Mouse (Mus musculus) midbrain, postnatal 0 days (tissue): ENCODE data around the gene Fbxl21. TPM values are rescaled to one million over a fixed set of nuclear protein-coding genes. Genes with fewer than 3 reads are reported as not detected.

Source experiments
- ATAC-seq: fragments of 200-750 bp; cut with Nextera tagmentation; 2 replicates; pipeline ENCODE4 v1.8.0; 2017; ENCODE audit warnings: moderate number of reproducible peaks, mild to moderate bottlenecking, moderate TSS enrichment, moderate library complexity; ENCODE audit not compliant: low FRiP score
- DNase-seq: peaks from one replicate; pipeline ENCODE4 v3.0.0-alpha.2; 2015; ENCODE audit warnings: low spot score
- H3K27ac ChIP-seq: fragments of 300-500 bp; sonication (generic); 2 replicates; pipeline ENCODE4 v1.5.1; 2014; ENCODE audit warnings: low read depth, mild to moderate bottlenecking, low read length, mixed read lengths
- H3K27me3 ChIP-seq: fragments of 300-500 bp; sonication (generic); 2 replicates; pipeline ENCODE4 v1.6.1; 2014; ENCODE audit warnings: low read length, control low read depth, mixed read lengths; ENCODE audit not compliant: insufficient read depth
- H3K36me3 ChIP-seq: fragments of 300-500 bp; sonication (generic); 2 replicates; pipeline ENCODE4 v1.6.1; 2014; ENCODE audit warnings: low read length, control low read depth, mixed read lengths; ENCODE audit not compliant: insufficient read depth
- H3K4me1 ChIP-seq: fragments of 300-500 bp; sonication (generic); 2 replicates; pipeline ENCODE4 v1.6.1; 2014; ENCODE audit warnings: mild to moderate bottlenecking, control low read depth, antibody characterized with exemption, low read length, mixed read lengths; ENCODE audit not compliant: insufficient read depth
- H3K4me2 ChIP-seq: fragments of 300-500 bp; sonication (generic); 2 replicates; pipeline ENCODE4 v1.6.1; 2014; ENCODE audit warnings: low read depth, mild to moderate bottlenecking, low read length, mixed read lengths; ENCODE audit not compliant: poor library complexity, severe bottlenecking
- H3K4me3 ChIP-seq: fragments of 300-500 bp; sonication (generic); 2 replicates; pipeline ENCODE4 v1.5.1; 2014; ENCODE audit warnings: low read depth, mild to moderate bottlenecking, low read length, moderate library complexity
- H3K9ac ChIP-seq: fragments of 300-500 bp; sonication (generic); replicated peaks from 2 replicates; pipeline ENCODE4 v1.6.1; 2014; ENCODE audit warnings: mild to moderate bottlenecking, low read length, moderate library complexity, mixed read lengths; ENCODE audit not compliant: poor library complexity, severe bottlenecking
- H3K9me3 ChIP-seq: fragments of 300-500 bp; sonication (generic); 2 replicates; pipeline ENCODE4 v1.6.1; 2016; ENCODE audit warnings: low read length, control low read depth
- CTCF ChIP-seq: IDR thresholded peaks from 2 replicates; pipeline ENCODE4 v1.5.1; 2016; ENCODE audit warnings: antibody characterized with exemption, mild to moderate bottlenecking
- WGBS: fragments of 180-500 bp; shearing (Covaris S2); extraction: QIAGEN DNeasy Blood & Tissue Kit; methylation state at CpG from one replicate; pipeline ENCODE4 v1.1.7; 2014; 5-methylcytosine and 5-hydroxymethylcytosine counted together
- polyA plus RNA-seq: library from polyadenylated mRNA; unstranded; fragments of >200 nt; fragmentation: Nextera tagmentation; extraction: Ambion mirVana; gene quantifications from 2 replicates; pipeline ENCODE4 v1.2.1, GENCODE M21; 2015
- total RNA-seq: library from RNA; depleted of rRNA; stranded (reverse); fragments of >200 nt; gene quantifications from 2 replicates; pipeline ENCODE4 v1.2.3, GENCODE M21; 2014

The Fbxl21 gene
- total and polyA plus RNA-seq, 2 experiments from 2014 or later: 4.3 to 7.2 TPM

DNA sequence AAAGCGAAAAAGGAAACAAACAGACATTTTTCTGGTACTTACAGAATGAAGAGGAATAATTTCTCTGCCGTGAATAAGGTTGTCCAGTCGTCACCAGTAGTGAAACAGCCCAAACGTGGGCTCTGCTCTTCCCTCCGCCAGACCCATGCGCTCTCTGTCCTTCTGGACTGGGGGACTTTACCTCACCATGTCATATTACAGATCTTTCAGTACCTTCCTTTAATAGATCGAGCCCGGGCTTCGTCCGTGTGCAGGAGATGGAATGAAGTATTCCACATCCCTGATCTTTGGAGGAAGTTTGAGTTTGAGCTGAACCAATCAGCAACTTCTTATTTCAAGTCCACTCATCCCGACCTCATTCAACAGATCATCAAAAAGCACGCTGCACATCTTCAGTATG is 4.6 kb downstream of the Fbxl21 start:
- H3K4me2 ChIP-seq: no peak overlapping the region
- WGBS: 85% methylated on average over 12 of the region's 12 CpGs
- H3K36me3 ChIP-seq: no peaks in the 10 kb centered on the region
- no peaks in the 10 kb centered on the region for H3K4me1 ChIP-seq
- ATAC-seq (no peak), DNase-seq (no peak)
- TF ChIP-seq CTCF: no peak
- H3K27ac ChIP-seq: no peak overlapping the region
- no peak overlapping the region for H3K9ac ChIP-seq
- no peaks in the 10 kb centered on the region for H3K9me3 ChIP-seq
- H3K27me3 ChIP-seq: no peaks in the 10 kb centered on the region
- H3K4me3 ChIP-seq: no peak overlapping the region

DNA sequence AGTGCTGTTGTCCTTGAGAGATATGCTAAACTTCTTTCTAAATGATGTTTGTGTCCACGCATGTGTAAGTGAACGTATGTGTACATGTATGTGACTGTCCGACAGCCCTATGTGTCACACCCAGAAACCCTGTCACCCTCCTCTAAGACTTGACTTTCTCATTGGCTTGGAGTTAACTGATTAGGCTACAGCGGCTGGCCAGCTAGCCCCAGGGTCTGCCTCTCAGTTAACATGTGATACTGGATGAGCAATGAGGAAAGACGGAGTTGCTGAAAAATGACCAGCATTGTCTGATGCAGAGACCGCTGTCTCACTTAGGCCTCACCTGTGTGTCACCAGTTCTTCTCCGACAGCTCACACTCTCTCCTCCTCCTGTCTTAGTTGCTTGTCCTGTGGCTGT is 5.6 kb downstream of the Fbxl21 start:
- 95% methylated on average over 7 of the region's 7 CpGs for WGBS
- Histone ChIP-seq H3K36me3 (no peaks in the 10 kb centered on the region), H3K27me3 (no peaks in the 10 kb centered on the region), H3K4me3 (no peak overlapping the region), H3K27ac (no peak overlapping the region), H3K9ac (no peak overlapping the region), H3K4me2 (no peak overlapping the region), H3K4me1 (no peaks in the 10 kb centered on the region), H3K9me3 (no peaks in the 10 kb centered on the region)
- no peak for TF ChIP-seq CTCF
- ATAC-seq (no peak), DNase-seq (no peak)

DNA sequence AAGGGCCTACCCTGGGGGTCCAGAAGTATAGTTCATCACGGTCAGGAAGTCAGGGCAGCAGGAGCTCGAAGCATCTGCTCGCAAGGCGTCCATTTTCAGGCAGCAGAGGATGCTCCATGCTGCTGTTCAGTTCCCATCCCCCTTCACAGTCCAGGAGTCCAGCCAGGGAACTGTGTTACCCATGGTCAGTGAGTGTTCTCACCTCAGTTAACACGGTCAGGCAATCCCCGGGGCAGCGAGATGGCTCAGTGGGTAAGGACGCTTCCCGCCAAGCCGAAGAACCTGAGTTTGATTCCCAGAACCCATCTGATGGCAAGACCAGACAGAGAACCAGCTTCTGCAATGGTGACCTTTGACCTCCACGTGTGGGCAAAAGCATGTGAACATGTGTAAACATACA is 6.0 kb downstream of the Fbxl21 start:
- no peaks in the 10 kb centered on the region for H3K27me3 ChIP-seq
- no peak overlapping the region for H3K4me3 ChIP-seq
- WGBS: 89% methylated on average over 11 of the region's 11 CpGs
- no peaks in the 10 kb centered on the region for H3K4me1 ChIP-seq
- ATAC-seq (no peak), DNase-seq (no peak)
- H3K27ac ChIP-seq: no peak overlapping the region
- no peaks in the 10 kb centered on the region for H3K9me3 ChIP-seq
- no peaks in the 10 kb centered on the region for H3K36me3 ChIP-seq
- no peak overlapping the region for H3K9ac ChIP-seq
- no peak overlapping the region for H3K4me2 ChIP-seq
- TF ChIP-seq CTCF: no peak

DNA sequence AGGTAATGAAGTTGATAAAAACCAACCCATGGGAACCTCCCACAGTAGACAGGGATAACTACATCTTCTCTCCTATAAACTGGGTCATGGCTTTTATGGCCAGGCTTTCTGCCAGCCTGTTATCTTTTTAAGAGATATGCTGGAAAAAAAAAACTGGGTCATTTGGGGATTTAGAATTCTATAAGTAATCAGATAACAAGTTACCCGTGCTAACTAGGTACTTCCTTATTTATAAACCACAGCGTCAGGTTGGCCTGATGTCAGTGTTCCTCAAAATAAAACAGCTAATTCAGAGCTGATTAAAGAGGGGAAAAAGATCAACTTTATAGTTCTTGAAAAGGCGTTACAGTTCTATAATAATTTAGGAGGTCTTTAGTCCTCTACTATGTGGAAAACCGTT is 6.8 kb downstream of the Fbxl21 start:
- no peak for ATAC-seq
- H3K9me3 ChIP-seq: peaks cover 6% of the 10 kb centered on the region; the same call in 1 of the 2 replicates
- H3K27ac ChIP-seq: no peak overlapping the region
- no peak for DNase-seq
- WGBS: 79% methylated on average over 4 of the region's 4 CpGs
- H3K4me3 ChIP-seq: no peak overlapping the region
- H3K27me3 ChIP-seq: no peaks in the 10 kb centered on the region
- no peak for TF ChIP-seq CTCF
- no peak overlapping the region for H3K4me2 ChIP-seq
- no peaks in the 10 kb centered on the region for H3K36me3 ChIP-seq
- no peaks in the 10 kb centered on the region for H3K4me1 ChIP-seq
- H3K9ac ChIP-seq: no peak overlapping the region

DNA sequence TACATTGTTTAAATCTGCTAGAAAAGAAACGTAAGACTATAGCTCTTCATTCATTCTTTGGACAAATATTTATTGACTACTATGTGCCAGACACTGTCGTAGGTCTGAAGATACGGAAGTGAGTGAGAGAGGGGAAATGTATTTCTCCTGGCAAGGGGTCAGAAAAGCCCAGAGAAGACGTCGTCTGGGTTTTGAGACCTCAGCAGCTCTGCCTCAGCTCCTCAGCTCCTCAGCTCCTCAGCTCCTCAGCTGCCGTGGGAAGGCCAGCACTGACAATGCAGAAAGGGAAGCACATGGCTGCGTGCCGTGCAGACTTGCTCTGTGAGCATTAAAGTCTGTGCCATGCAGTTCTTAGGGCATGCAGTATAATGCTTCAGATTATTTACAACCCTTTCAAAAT is 7.4 kb downstream of the Fbxl21 start:
- no peak overlapping the region for H3K4me3 ChIP-seq
- no peaks in the 10 kb centered on the region for H3K27me3 ChIP-seq
- WGBS: 61% methylated on average over 8 of the region's 8 CpGs
- H3K4me2 ChIP-seq: no peak overlapping the region
- no peaks in the 10 kb centered on the region for H3K36me3 ChIP-seq
- peaks cover 8% of the 10 kb centered on the region; the same call in 1 of the 2 replicates for H3K9me3 ChIP-seq
- no peaks in the 10 kb centered on the region for H3K4me1 ChIP-seq
- H3K9ac ChIP-seq: no peak overlapping the region
- H3K27ac ChIP-seq: no peak overlapping the region
- DNase-seq: no peak
- no peak for TF ChIP-seq CTCF
- ATAC-seq: no peak

DNA sequence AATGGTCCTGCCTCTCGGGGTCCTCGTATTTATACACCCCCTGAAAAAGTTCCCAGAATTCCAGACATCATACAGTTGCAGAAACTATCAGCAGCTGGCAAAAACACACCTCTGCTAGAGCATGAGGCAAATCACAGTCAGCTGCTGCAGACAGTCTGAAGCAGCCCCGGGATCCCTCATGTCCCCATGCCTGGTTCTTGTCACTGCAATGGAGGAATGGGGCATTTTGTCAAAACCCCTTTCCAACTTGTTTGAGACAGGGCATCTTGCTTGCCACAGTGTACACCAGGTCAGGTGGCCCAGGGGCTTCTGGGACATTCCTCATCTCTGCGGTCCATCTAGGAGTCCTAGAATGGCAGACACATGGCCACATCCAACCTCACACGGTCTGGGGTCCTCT is 12.7 kb downstream of the Fbxl21 start:
- peaks cover 8% of the 10 kb centered on the region; the same call in 1 of the 2 replicates for H3K9me3 ChIP-seq
- no peak for TF ChIP-seq CTCF
- DNase-seq (no peak), ATAC-seq (no peak)
- H3K4me3 ChIP-seq: no peak overlapping the region
- 85% methylated on average over 5 of the region's 5 CpGs for WGBS
- H3K27ac ChIP-seq: no peak overlapping the region
- no peak overlapping the region for H3K4me2 ChIP-seq
- no peaks in the 10 kb centered on the region for H3K36me3 ChIP-seq
- no peak overlapping the region for H3K9ac ChIP-seq
- no peaks in the 10 kb centered on the region for H3K4me1 ChIP-seq
- H3K27me3 ChIP-seq: no peaks in the 10 kb centered on the region

DNA sequence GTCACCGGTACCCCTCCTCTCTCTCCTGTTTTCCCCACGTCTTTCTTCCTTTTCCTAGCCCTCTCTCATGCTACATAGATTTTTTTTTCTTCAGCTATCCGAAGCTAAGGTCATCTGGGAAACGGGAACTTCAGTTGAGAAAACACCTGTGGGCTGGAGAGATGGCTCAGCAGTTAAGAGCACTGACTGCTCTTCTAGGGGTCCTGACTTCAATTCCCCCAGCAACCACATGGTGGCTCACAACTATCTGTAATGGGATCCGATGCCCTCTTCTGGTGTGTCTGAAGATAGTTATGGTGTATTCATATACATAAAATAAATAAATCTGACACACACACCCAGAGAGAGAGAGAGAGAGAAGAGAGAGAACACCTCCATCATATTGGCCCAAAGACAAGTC is 13.3 kb downstream of the Fbxl21 start:
- DNase-seq (no peak), ATAC-seq (no peak)
- no peaks in the 10 kb centered on the region for H3K4me1 ChIP-seq
- 82% methylated on average over 5 of the region's 5 CpGs for WGBS
- H3K4me3 ChIP-seq: no peak overlapping the region
- H3K9me3 ChIP-seq: peaks cover 8% of the 10 kb centered on the region; the same call in 1 of the 2 replicates
- H3K36me3 ChIP-seq: no peaks in the 10 kb centered on the region
- H3K9ac ChIP-seq: no peak overlapping the region
- no peaks in the 10 kb centered on the region for H3K27me3 ChIP-seq
- H3K4me2 ChIP-seq: no peak overlapping the region
- no peak overlapping the region for H3K27ac ChIP-seq
- peak; percentile 29; the same call in 1 of the 2 replicates for TF ChIP-seq CTCF
